Mouse (Mus musculus): Measurements from ENCODE around the gene Gm20696. TPM values are rescaled to one million over a fixed set of nuclear protein-coding genes. Genes with fewer than 3 reads are reported as not detected.

Gene Gm20696
- polyA plus RNA-seq, 1 experiment from 2014 or later: 4.4 TPM

DNA sequence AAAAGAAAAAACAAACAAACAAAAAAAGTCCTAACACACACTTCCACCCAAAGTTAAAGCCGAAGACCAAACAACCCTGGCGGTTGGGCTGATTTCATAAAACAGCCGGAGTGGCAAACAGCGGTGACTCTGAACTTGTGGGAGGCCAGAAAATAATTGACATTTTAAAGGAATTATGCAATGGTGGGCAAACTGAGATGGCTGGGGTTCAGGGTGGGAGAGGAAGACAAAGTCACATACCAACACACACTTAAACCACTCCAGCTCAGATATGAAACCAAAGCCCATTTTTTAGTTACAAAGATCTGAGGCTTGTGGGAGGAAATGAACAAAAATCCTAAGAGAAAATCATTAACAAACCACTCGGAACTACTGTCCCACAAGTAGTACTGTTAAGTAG lies 126.5 kb downstream of the Gm20696 start:
- H3K9me3 ChIP-seq (replicated peaks): no peaks in the 10 kb centered on the region
- no peak overlapping the region for H3K9ac ChIP-seq
- H3K4me3 ChIP-seq: no peak overlapping the region
- no peak for ATAC-seq (ENCODE audit: low FRiP score)
- no peaks in the 10 kb centered on the region for H3K4me1 ChIP-seq
- WGBS: 91% methylated on average over 5 of the region's 5 CpGs
- H3K4me2 ChIP-seq (replicated peaks): no peak overlapping the region
- H3K27ac ChIP-seq: no peak overlapping the region
- no peaks in the 10 kb centered on the region for H3K36me3 ChIP-seq
- no peaks in the 10 kb centered on the region for H3K27me3 ChIP-seq

DNA sequence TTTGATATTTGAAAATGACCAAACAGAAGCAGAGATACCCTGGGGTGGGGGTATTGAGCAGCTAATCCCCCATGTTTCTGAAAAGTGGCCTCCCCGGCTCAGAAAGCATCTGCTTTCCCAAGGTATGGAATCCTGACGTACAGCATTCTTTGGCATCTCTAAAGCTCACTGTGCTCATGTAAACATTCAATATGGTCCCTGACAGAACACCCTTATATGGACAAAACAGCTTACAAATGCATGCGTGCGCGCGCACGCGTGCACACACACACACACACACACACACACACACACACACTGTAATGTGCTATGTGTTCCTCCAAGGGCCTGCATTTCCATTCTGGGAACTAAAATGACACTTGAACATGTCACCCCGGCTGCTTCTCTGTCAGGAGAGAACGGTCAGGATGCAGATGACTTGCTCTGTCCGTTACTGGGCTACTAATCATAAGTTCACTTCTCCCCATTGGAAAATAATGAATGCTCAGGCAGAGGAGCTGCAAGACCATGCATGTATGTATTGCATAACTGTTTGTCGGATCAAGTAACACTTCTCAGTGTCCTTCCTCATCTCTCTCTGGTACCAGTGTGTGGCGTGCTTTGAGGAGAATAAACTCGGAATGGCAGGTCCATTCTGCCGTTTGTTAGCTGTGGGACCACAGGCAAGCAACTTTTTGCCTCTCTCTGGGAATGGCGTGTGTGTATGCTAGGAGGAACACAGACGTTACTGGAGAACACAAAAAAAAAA lies 128.2 kb downstream of the Gm20696 start:
- H3K4me1 ChIP-seq: no peaks in the 10 kb centered on the region
- no peaks in the 10 kb centered on the region for H3K27me3 ChIP-seq
- WGBS: 85% methylated on average over 17 of the region's 17 CpGs
- H3K27ac ChIP-seq: no peak overlapping the region
- H3K4me2 ChIP-seq (replicated peaks): no peak overlapping the region
- no peaks in the 10 kb centered on the region for H3K36me3 ChIP-seq
- H3K9ac ChIP-seq: no peak overlapping the region
- no peak overlapping the region for H3K4me3 ChIP-seq
- ATAC-seq (ENCODE audit: low FRiP score): no peak
- H3K9me3 ChIP-seq (replicated peaks): no peaks in the 10 kb centered on the region

DNA sequence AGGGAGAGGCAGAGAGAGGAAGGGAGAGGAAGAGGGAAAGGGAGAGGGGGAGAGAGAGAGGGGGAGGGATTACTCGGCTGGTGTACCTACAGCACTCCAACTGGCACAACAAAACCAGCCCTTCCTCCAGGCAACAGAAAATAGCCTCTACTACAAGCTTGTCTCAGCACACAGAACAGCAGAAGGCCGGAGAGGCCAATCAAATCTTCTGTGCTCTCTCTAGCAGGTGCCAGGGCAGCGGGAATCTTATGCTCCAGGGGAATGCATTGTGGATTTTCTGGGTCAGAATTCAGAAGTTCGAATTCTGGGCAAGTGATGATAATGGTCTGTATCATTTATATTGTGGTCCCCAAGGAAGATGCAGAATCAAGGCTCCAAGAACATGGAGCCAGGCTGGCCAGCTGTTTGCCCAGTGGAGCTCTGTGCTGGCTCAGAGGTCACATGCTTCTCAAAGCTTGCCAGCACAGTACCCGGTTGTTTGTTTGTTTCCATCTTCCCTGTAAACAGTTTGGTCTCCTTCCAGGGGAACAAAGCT lies 132.3 kb downstream of the Gm20696 start:
- H3K36me3 ChIP-seq: no peaks in the 10 kb centered on the region
- no peaks in the 10 kb centered on the region for H3K9me3 ChIP-seq (replicated peaks)
- H3K4me3 ChIP-seq: no peak overlapping the region
- H3K27ac ChIP-seq: no peak overlapping the region
- no peaks in the 10 kb centered on the region; the same call in 1 of the 2 replicates for H3K27me3 ChIP-seq
- H3K4me1 ChIP-seq: no peaks in the 10 kb centered on the region
- ATAC-seq (ENCODE audit: low FRiP score): no peak
- H3K4me2 ChIP-seq (replicated peaks): no peak overlapping the region
- H3K9ac ChIP-seq: no peak overlapping the region
- WGBS: 66% methylated on average over 5 of the region's 5 CpGs

DNA sequence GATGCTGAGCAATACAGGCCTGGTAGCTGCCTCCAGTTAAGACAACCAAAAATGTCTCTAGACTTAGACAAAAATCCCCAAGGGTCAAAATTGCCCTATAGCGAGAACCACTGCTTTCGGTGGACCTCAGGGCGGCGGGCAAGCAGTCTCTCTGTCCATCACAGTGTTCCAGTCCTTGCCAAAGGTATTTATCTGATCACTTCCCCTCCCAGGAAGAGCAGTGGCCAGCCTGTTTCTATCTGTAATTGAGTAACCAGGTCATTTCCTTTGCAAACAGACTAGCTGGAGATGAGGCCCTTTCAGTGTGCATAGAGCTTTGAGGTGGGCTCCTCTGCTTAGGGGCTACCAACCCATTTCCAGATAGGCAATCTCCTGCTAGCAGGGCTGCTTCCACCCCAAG lies 134.1 kb downstream of the Gm20696 start:
- WGBS: 90% methylated on average over 4 of the region's 4 CpGs
- no peak overlapping the region for H3K9ac ChIP-seq
- H3K36me3 ChIP-seq: no peaks in the 10 kb centered on the region

DNA sequence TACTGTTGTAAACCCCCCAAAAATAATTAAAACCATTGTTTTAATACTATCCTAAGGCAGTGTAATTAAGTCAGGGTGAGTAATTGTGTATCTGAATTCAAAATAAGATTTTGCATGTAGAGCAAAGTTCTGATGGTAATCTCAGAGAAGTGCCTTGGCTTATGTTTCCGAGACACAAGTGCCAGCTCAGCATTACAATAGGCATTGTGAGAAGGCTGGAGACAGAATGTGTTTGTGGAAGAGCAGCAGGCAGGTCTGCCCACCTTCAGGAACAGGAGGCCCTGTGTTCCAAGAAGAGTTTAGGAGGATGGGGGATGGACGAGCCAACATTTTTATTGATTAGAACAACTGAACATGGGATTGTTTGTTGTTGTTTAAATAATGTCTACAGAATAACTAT lies 137.6 kb downstream of the Gm20696 start:
- Histone ChIP-seq H3K36me3 (no peaks in the 10 kb centered on the region), H3K4me2 (replicated peaks) (no peak overlapping the region), H3K27ac (no peak overlapping the region), H3K9ac (no peak overlapping the region), H3K27me3 (no peaks in the 10 kb centered on the region; the same call in 1 of the 2 replicates), H3K9me3 (replicated peaks) (0 out of 2 replicates have a peak, but pooled peaks cover 5% of the 10 kb centered on the region), H3K4me1 (peaks cover 3% of the 10 kb centered on the region; the same call in 1 of the 2 replicates), H3K4me3 (no peak overlapping the region)
- no peak for ATAC-seq (ENCODE audit: low FRiP score)
- WGBS: 72% methylated on average over 2 of the region's 2 CpGs

More for the DNA sequence above, 134.1 kb downstream of the Gm20696 start:
- no peak for ATAC-seq (ENCODE audit: low FRiP score)
- no peak overlapping the region for H3K27ac ChIP-seq
- H3K4me2 ChIP-seq (replicated peaks): no peak overlapping the region
- H3K4me1 ChIP-seq: no peaks in the 10 kb centered on the region
- no peaks in the 10 kb centered on the region; the same call in 1 of the 2 replicates for H3K27me3 ChIP-seq
- 0 out of 2 replicates have a peak, but pooled peaks cover 3% of the 10 kb centered on the region for H3K9me3 ChIP-seq (replicated peaks)
- no peak overlapping the region for H3K4me3 ChIP-seq

DNA sequence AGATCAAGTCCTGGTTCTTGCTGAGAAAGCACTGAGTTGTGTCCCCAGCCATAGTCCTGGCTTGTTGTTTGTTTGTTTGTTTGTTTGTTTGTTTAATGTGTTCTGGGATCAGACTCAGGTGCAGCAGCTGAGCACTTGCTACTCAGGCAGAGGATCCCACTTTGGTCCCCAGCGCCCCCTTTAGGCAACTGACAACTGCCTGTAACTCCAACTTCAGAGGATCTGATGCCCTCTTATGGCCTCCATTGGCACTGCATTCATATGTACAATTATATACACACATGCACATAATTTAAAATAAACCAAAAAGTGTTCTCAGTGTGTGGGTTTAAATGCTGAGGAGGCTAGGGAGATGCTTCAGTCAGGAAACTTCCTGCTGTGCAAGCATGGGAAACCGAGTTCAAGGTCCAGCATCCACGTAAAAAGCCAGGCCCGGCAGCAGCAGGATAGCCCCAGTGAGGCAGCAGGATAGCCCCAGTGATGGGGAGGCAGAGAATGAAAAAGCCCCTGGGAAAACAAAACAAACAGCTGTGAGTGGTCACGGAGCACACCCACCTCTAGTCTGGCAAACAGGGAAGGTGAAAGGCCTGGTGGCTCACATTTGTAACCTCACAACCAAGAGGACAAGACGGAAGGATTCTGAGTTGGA lies 139.0 kb downstream of the Gm20696 start:
- WGBS: 91% methylated on average over 6 of the region's 6 CpGs

DNA sequence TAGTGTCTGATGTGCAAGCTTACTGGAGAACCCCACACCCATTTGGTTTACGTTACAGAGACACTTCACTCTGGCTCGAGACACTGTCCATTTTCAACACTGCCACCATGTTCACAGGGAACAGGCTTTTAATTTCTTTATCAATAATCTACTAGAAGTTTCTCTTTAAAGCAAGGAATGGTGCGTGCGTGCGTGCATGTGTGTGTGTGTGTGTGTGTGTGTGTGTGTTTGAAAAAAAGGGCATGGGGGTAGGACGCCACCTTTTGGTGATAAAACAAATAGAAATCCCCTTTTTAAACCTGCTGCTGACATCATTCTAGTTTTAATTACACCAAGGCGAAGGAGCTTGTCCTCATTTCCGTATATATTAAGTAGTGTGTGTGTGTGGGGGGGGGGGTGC lies 141.2 kb downstream of the Gm20696 start:
- Histone ChIP-seq H3K4me1 (peaks cover 6% of the 10 kb centered on the region), H3K36me3 (no peaks in the 10 kb centered on the region), H3K27me3 (no peaks in the 10 kb centered on the region), H3K4me3 (no peak overlapping the region), H3K9me3 (replicated peaks) (0 out of 2 replicates have a peak, but pooled peaks cover 5% of the 10 kb centered on the region), H3K9ac (no peak overlapping the region), H3K27ac (no peak overlapping the region), H3K4me2 (replicated peaks) (no peak overlapping the region)
- 59% methylated on average over 8 of the region's 8 CpGs for WGBS
- no peak for ATAC-seq (ENCODE audit: low FRiP score)

More for the DNA sequence above, 139.0 kb downstream of the Gm20696 start:
- Histone ChIP-seq H3K4me3 (no peak overlapping the region), H3K9ac (no peak overlapping the region), H3K27ac (no peak overlapping the region), H3K9me3 (replicated peaks) (0 out of 2 replicates have a peak, but pooled peaks cover 5% of the 10 kb centered on the region), H3K27me3 (no peaks in the 10 kb centered on the region; the same call in 1 of the 2 replicates), H3K4me2 (replicated peaks) (no peak overlapping the region), H3K36me3 (no peaks in the 10 kb centered on the region), H3K4me1 (peaks cover 3% of the 10 kb centered on the region; the same call in 1 of the 2 replicates)
- no peak for ATAC-seq (ENCODE audit: low FRiP score)

DNA sequence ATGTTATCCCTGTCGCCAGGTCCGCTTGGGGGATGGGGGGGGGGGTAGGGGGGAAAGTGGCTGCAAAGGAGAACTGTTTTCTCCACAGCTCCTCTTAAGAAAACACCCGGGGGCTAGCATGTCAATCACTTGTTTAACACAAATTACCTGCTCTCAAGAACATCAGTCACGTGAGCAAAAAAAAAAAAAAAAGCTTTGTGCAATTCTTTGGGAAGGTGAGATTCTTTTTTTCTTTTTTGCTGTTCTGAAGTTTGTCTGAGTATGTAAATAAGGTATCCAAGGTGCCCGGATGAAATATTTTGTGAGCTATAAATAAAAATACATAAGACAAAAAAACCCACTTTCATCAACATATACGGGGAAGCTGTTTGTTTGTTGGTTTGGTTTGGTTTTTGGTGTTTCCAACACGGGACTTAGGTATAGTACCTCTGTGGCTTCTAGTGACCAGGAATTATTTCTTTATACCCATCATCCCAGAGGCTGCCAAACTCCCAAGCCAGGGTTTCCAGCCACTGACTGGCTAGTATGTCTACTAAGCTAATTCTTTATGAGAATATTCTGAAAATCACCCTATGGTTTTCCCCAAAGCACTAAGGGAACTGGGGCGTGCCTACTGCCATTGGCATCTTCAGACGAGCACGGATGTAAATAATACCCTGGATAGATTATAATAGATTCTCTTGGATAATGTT lies 142.8 kb downstream of the Gm20696 start:
- ATAC-seq (ENCODE audit: low FRiP score): no peak
- Histone ChIP-seq H3K36me3 (no peaks in the 10 kb centered on the region), H3K27me3 (no peaks in the 10 kb centered on the region), H3K4me3 (peak overlapping the region; percentile 72), H3K9me3 (replicated peaks) (0 out of 2 replicates have a peak, but pooled peaks cover 5% of the 10 kb centered on the region), H3K4me1 (peaks cover 11% of the 10 kb centered on the region), H3K9ac (peak overlapping the region; percentile 89), H3K4me2 (replicated peaks) (peak overlapping the region; percentile 98), H3K27ac (peak overlapping the region; percentile 99)
- WGBS: 29% methylated on average over 10 of the region's 10 CpGs

DNA sequence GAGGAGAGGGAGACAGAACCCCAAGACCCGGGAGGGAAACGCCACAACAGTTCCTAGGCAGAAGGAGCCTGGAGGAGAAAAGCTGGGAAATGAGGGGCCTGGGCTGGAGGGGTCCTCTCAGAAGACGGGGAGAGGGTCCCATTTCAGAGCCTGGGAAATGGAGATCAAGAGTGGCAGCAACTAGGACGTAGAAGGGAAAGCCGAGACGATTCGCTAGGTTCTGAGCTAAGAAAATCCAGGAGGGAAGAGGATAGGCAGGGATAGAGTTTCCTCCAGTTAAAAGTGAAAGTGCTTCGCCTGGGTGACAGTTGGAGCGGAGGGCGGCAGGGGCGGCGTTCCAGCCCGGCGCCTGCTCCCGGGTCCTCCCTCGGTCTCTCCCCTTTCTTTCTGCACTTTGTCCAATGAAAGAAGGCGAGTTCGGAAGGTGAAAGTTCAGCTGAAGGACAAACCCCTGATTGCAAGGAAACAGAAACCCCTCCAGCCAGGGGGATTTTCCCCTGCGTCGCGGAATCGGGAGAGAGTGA lies 143.4 kb downstream of the Gm20696 start:
- 0 out of 2 replicates have a peak, but pooled peaks cover 5% of the 10 kb centered on the region for H3K9me3 ChIP-seq (replicated peaks)
- peak overlapping the region; percentile 98 for H3K4me2 ChIP-seq (replicated peaks)
- H3K9ac ChIP-seq: peak overlapping the region; percentile 89
- H3K4me3 ChIP-seq: peak overlapping the region; percentile 72
- ATAC-seq (ENCODE audit: low FRiP score): peak; percentile 51
- peaks cover 11% of the 10 kb centered on the region for H3K4me1 ChIP-seq
- no peaks in the 10 kb centered on the region for H3K27me3 ChIP-seq
- WGBS: under 1% methylated on average over 22 of the region's 22 CpGs
- H3K27ac ChIP-seq: peak overlapping the region; percentile 99
- H3K36me3 ChIP-seq: no peaks in the 10 kb centered on the region

DNA sequence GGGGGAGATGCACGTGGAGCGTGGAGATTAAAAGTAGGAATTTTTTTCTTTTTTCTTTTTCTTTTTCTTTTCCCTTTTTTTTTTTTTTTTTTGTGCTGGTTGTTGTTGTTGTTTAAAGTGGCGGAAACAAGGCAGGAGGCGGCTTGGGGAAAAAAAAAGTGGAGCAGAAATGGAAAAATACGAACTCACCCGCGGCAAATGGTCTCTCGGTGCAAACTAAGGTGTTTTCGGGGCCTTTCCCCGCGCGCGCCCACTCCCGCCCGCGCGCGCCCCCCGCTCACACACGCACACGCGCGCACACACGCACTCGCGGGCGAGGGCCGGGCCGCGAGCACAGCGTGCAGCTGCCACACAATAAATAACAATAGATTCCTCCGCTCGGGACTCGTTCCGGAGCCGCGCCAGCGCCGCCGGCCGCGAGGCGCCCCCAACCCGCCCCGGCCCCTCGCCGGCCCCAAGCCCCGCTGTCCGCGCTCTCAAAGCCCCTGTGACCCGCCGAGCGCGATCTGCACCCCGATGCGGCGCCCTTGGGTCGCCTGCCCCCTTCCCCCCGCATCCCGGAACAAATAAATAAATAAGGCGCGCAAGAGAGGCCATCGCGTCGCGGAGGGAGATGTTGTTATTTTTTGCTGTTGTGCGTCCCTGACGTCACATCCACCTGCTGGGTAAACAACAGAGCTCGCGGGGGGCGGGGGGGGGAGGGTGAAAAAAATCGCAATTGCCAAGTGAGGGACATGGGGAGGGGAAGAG lies 144.1 kb downstream of the Gm20696 start, which contains the start of gene Foxp1:
Gene Foxp1 (minus strand): TSS at position 363 of the 750 bp plus-strand sequence.
- Histone ChIP-seq H3K9me3 (replicated peaks) (0 out of 2 replicates have a peak, but pooled peaks cover 3% of the 10 kb centered on the region), H3K36me3 (no peaks in the 10 kb centered on the region), H3K4me1 (peaks cover 11% of the 10 kb centered on the region), H3K27me3 (no peaks in the 10 kb centered on the region), H3K9ac (peak within 1 kb of the TSS; percentile 89), H3K4me3 (peak within 1 kb of the TSS; percentile 72), H3K27ac (peak within 1 kb of the TSS; percentile 99), H3K4me2 (replicated peaks) (peak within 1 kb of the TSS; percentile 98)
- peak; percentile 46 for ATAC-seq (ENCODE audit: low FRiP score)
- 0% methylated on average over 58 of the region's 72 CpGs for WGBS

DNA sequence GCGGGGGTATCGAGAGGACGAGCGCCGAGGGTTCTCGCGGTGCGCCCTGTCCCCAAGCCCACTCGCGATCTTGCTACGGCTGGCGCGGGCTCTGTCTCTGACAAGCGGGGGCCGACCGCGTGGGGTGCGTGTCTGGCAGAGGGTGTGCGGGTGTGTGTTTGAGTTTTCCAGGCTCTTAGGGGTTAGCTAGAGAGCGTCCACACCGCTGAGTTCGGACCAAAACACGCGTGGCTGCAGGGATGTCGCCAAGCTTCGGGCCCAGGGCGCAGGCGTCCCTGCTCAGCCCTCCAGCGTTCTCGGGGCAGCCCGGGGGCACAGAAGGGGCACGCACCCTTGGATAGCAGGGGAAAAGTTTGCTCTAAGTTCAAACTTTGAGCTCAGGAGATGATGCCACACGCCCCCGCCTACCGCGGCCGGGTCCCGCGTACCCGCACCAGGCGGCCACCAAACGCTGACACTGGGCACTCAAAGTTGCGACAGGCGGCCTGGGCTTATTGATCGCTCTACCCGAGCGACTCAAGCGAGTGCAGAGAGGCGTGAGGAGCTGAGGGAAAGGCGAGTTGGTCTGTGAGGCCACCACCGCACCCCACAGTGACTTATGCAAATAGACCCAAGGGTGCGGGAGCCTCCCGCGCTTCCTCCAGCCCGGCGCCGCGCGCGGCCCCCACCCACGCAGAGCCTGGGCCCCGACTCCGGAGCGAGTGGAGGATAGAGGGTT lies 144.8 kb downstream of the Gm20696 start:
- H3K4me1 ChIP-seq: peaks cover 11% of the 10 kb centered on the region
- under 1% methylated on average over 64 of the region's 64 CpGs for WGBS
- peak overlapping the region; percentile 99 for H3K27ac ChIP-seq
- no peaks in the 10 kb centered on the region for H3K9me3 ChIP-seq (replicated peaks)
- H3K4me2 ChIP-seq (replicated peaks): peak overlapping the region; percentile 98
- peak; percentile 41 for ATAC-seq (ENCODE audit: low FRiP score)
- H3K4me3 ChIP-seq: peak overlapping the region; percentile 72
- peak overlapping the region; percentile 89 for H3K9ac ChIP-seq
- H3K27me3 ChIP-seq: no peaks in the 10 kb centered on the region
- no peaks in the 10 kb centered on the region for H3K36me3 ChIP-seq

All from hindbrain, embryonic 12.5 days (tissue).